Mouse (Mus musculus): ENCODE results near the gene AC192777.2.
"Not testable (repeated sequence)": the region's sequence is repeated elsewhere in the genome, so short reads cannot be mapped to it uniquely, and the experiment has no call there.

DNA sequence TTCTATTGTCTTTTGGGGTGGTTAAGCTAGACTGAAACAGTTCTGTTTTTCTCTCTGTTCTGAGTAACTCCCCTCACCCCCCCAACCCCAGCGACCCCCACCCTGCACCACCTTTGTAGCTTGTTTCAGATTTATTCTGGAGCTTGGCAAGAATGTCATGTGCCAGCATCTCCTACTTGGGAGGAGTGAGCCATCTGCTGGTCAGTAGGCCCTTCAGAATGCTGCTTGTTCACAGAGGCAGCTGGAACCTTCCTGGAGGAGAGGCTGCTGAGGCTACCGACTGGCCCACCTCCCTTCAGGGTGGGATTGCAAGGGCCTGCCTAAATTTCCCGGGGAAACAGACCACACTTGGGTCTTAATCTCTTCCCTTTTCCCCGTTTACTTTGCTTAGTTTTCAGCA is 21.6 kb downstream of the AC192777.2 start:
- not testable (repeated sequence) for TF ChIP-seq POLR2A (IDR thresholded peaks at IDR 0.05; ENCODE audit: borderline replicate concordance, insufficient read depth, low read length); CTCF (IDR thresholded peaks at IDR 0.05; ENCODE audit: borderline replicate concordance, insufficient read depth, low read depth, low read length)

Data from cerebellum, adult 2 months (tissue).